In the genomic region with DNA sequence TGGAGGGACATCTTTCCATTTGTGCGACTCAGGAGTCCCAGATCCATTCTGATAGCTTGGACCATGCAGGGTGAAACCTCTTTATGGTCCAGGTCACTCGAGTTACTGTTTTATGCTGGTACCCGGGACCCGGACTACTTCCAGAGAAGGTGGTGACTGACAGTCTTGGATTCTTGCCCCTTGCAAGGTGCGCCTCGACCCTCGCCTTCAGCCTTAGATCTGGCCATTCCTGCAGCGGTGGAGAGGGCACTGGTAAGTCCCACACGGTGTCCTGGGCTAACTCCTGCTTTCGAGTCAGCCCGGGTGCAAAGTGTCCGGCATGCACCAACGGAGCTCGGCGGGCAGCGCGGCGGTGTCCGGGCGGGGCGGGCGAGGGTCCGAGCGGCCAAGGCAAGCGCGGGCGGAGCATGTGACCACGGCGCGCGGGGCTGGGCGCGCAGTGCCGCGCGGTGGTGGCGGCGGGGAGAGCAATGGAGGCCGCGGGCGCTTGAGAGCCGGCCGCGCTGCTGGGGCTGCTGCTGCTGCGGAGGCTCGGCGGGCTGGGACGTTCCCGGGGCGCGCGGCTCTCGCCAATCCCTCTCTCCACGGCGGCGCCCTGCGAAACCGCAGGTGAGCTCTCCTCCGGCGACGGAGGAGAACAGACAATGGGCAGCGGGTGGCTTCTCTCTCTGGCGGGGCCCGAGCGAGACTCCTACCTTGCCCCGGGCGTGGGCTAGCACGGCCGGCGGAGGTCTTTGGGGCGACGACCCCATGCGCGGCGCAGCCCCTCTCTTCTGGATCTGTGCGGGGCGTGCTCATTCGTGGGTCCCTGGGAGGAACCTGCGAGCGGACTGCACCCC, we compare ENCODE assay signal across 8 mouse cellular contexts. TPM values are rescaled to one million over a fixed set of nuclear protein-coding genes. Genes with fewer than 3 reads are reported as not detected.
DNase-seq lines count a peak whose midpoint lies in the region; ATAC-seq and TF ChIP-seq lines count a peak whose summit lies in the region.

No protein-coding gene starts in this region.

- H3K4me1 ChIP-seq in ES-Bruce4 (ENCODE audit: control insufficient read depth, insufficient read depth, low read length): no peaks in the 10 kb centered on the region
- H3K4me1 ChIP-seq in embryonic facial prominence, embryonic 11.5 days (ENCODE audit: control insufficient read depth, insufficient read depth, low read length): no peaks in the 10 kb centered on the region
- H3K4me1 ChIP-seq in heart, embryonic 11.5 days (ENCODE audit: control insufficient read depth, insufficient read depth, low read length): no peaks in the 10 kb centered on the region
- peaks cover 59% of the 10 kb centered on the region for H3K4me1 ChIP-seq in liver, embryonic 15.5 days (replicated peaks)
- peaks cover 38% of the 10 kb centered on the region for H3K4me1 ChIP-seq in neural tube, embryonic 13.5 days (replicated peaks)

- TF ChIP-seq POLR2A in ES-Bruce4 (IDR thresholded peaks at IDR 0.05; ENCODE audit: insufficient read depth, low read length): no peak

- peak; percentile 27 to 36 for DNase-seq in adrenal gland, postnatal 4 days (ENCODE audit: low spot score in 2 of 2)
- DNase-seq in embryonic facial prominence, embryonic 11.5 days (ENCODE audit: low spot score): peak; percentile 85
- peak; percentile 31 to 48 for DNase-seq in kidney, postnatal 25 days
- DNase-seq in testis, postnatal 10 days (ENCODE audit: low spot score): peak; percentile 81

- peak overlapping the region; percentile 61 for H3K9ac ChIP-seq in ES-Bruce4 (ENCODE audit: low read depth, poor library complexity, severe bottlenecking)
- peak overlapping the region; percentile 99 for H3K9ac ChIP-seq in embryonic facial prominence, embryonic 11.5 days (replicated peaks; ENCODE audit: low read length)
- H3K9ac ChIP-seq in heart, embryonic 11.5 days (ENCODE audit: low read depth, low read length): peak overlapping the region; percentile 86
- H3K9ac ChIP-seq in liver, embryonic 15.5 days: peak overlapping the region; percentile 92
- peak overlapping the region; percentile 99 for H3K9ac ChIP-seq in neural tube, embryonic 13.5 days

- H3K4me2 ChIP-seq in embryonic facial prominence, embryonic 11.5 days (ENCODE audit: low read depth, low read length): peak overlapping the region; percentile 93
- peak overlapping the region; percentile 97 for H3K4me2 ChIP-seq in heart, embryonic 11.5 days
- peak overlapping the region; percentile 97 for H3K4me2 ChIP-seq in liver, embryonic 15.5 days
- H3K4me2 ChIP-seq in neural tube, embryonic 13.5 days: peak overlapping the region; percentile 78

- H3K27ac ChIP-seq in ES-Bruce4 (ENCODE audit: insufficient read depth, low read length): no peak overlapping the region
- peak overlapping the region; percentile 88 for H3K27ac ChIP-seq in embryonic facial prominence, embryonic 11.5 days (replicated peaks; ENCODE audit: low read depth, low read length)
- 0 out of 2 replicates have a peak overlapping the region, but pooled peaks have one; percentile 29 for H3K27ac ChIP-seq in heart, embryonic 11.5 days (ENCODE audit: low read depth, low read length)
- H3K27ac ChIP-seq in liver, embryonic 15.5 days (replicated peaks): peak overlapping the region; percentile 92
- H3K27ac ChIP-seq in neural tube, embryonic 13.5 days (replicated peaks): peak overlapping the region; percentile 99

- no peaks in the 10 kb centered on the region for H3K36me3 ChIP-seq in ES-Bruce4 (ENCODE audit: control insufficient read depth, insufficient read depth, low read length, poor library complexity, severe bottlenecking)
- no peaks in the 10 kb centered on the region for H3K36me3 ChIP-seq in embryonic facial prominence, embryonic 11.5 days (replicated peaks; ENCODE audit: control insufficient read depth, insufficient read depth, low read depth, low read length)
- no peaks in the 10 kb centered on the region for H3K36me3 ChIP-seq in heart, embryonic 11.5 days (ENCODE audit: control insufficient read depth, insufficient read depth, low read length)
- no peaks in the 10 kb centered on the region for H3K36me3 ChIP-seq in liver, embryonic 15.5 days (replicated peaks)
- no peaks in the 10 kb centered on the region for H3K36me3 ChIP-seq in neural tube, embryonic 13.5 days

- 1% methylated on average over 73 of the region's 80 CpGs for WGBS in embryonic facial prominence, embryonic 11.5 days
- WGBS in heart, embryonic 11.5 days (ENCODE audit: insufficient replicate concordance): 1% methylated on average over 69 of the region's 80 CpGs
- under 1% methylated on average over 78 of the region's 80 CpGs for WGBS in liver, embryonic 15.5 days (ENCODE audit: insufficient replicate concordance)
- WGBS in neural tube, embryonic 13.5 days: under 1% methylated on average over 76 of the region's 80 CpGs

- peak; percentile 88 for ATAC-seq in embryonic facial prominence, embryonic 11.5 days (replicated peaks; ENCODE audit: insufficient number of reproducible peaks, low FRiP score, low TSS enrichment, low read depth)
- ATAC-seq in heart, embryonic 11.5 days (replicated peaks; ENCODE audit: insufficient number of reproducible peaks, low FRiP score, low TSS enrichment): peak; percentile 81
- peak; percentile 65 for ATAC-seq in liver, embryonic 15.5 days (ENCODE audit: insufficient read depth)
- peak; percentile 94 for ATAC-seq in neural tube, embryonic 13.5 days (ENCODE audit: low read depth)

- no peak for TF ChIP-seq EP300 in ES-Bruce4 (IDR thresholded peaks at IDR 0.05; ENCODE audit: insufficient read depth, low read depth, low read length)

- no peak for TF ChIP-seq CTCF in ES-Bruce4 (IDR thresholded peaks at IDR 0.05; ENCODE audit: low read depth, low read length)

- H3K9me3 ChIP-seq in ES-Bruce4 (replicated peaks; ENCODE audit: control insufficient read depth, insufficient read depth, low read length, poor library complexity, severe bottlenecking): no peaks in the 10 kb centered on the region
- H3K9me3 ChIP-seq in embryonic facial prominence, embryonic 11.5 days (replicated peaks; ENCODE audit: control insufficient read depth, low read length): no peaks in the 10 kb centered on the region
- no peaks in the 10 kb centered on the region for H3K9me3 ChIP-seq in heart, embryonic 11.5 days (replicated peaks; ENCODE audit: control insufficient read depth, low read length)
- H3K9me3 ChIP-seq in liver, embryonic 15.5 days (replicated peaks): no peaks in the 10 kb centered on the region
- H3K9me3 ChIP-seq in neural tube, embryonic 13.5 days: no peaks in the 10 kb centered on the region

- H3K4me3 ChIP-seq in ES-Bruce4 (ENCODE audit: low read depth, low read length): peak overlapping the region; percentile 72
- H3K4me3 ChIP-seq in embryonic facial prominence, embryonic 11.5 days (ENCODE audit: low read depth, low read length): peak overlapping the region; percentile 72
- H3K4me3 ChIP-seq in heart, embryonic 11.5 days (ENCODE audit: low read depth, low read length): peak overlapping the region; percentile 73
- peak overlapping the region; percentile 89 for H3K4me3 ChIP-seq in liver, embryonic 15.5 days (replicated peaks)
- H3K4me3 ChIP-seq in neural tube, embryonic 13.5 days: peak overlapping the region; percentile 95

- peaks cover 9% of the 10 kb centered on the region for H3K27me3 ChIP-seq in ES-Bruce4 (ENCODE audit: control insufficient read depth, insufficient read depth, low read length, poor library complexity, severe bottlenecking)
- H3K27me3 ChIP-seq in embryonic facial prominence, embryonic 11.5 days (ENCODE audit: control insufficient read depth, insufficient read depth, low read length): no peaks in the 10 kb centered on the region
- H3K27me3 ChIP-seq in heart, embryonic 11.5 days (ENCODE audit: control insufficient read depth, insufficient read depth, low read length): no peaks in the 10 kb centered on the region
- H3K27me3 ChIP-seq in liver, embryonic 15.5 days: peaks cover 9% of the 10 kb centered on the region; the same call in 1 of the 2 replicates
- no peaks in the 10 kb centered on the region for H3K27me3 ChIP-seq in neural tube, embryonic 13.5 days

RNA-seq across cellular contexts. Expression of a gene that starts 1.2 kb away (rescaled TPM):
- polyA plus RNA-seq in ES-Bruce4 (2011; ENCODE audit: insufficient read depth, insufficient read length, low read depth, missing spikeins): 3.3 and 5.1 TPM in 2 replicates
- 10 to 100 TPM; 15.4 to 24.6 TPM for total RNA-seq in adrenal gland, postnatal 4 days (2021)
- 18.9 and 21.6 TPM in 2 replicates for polyA plus RNA-seq in embryonic facial prominence, embryonic 11.5 days (2014; fragmentation: Nextera tagmentation; extraction: Ambion mirVana)
- 34.8 and 35.8 TPM in 2 replicates for polyA plus RNA-seq in heart, embryonic 11.5 days (2014; fragmentation: Nextera tagmentation; extraction: Ambion mirVana)
- polyA plus RNA-seq in liver, embryonic 15.5 days (2015; fragmentation: Nextera tagmentation; extraction: Ambion mirVana): 7.5 and 7.6 TPM in 2 replicates
- polyA plus RNA-seq in neural tube, embryonic 13.5 days (2015; fragmentation: Nextera tagmentation; extraction: Ambion mirVana): 58.5 and 62.3 TPM in 2 replicates

Comparison
In these comparisons a context has a peak if more than half of its experiments do, and no peak if none do; other contexts are left out.
1. DNase-seq: peak in every context shown above with its lines; median percentile 85 in embryonic facial prominence, embryonic 11.5 days; 81 in testis, postnatal 10 days; 40 in kidney, postnatal 25 days; 32 in adrenal gland, postnatal 4 days.